Mouse (Mus musculus): ENCODE data around the gene Gpr3. TPM values are rescaled to one million over a fixed set of nuclear protein-coding genes. Genes with fewer than 3 reads are reported as not detected.

Gpr3 gene
- total RNA-seq, 4 experiments from 2014 or later = 6.0 to 9.0 (median 6.9) TPM

DNA sequence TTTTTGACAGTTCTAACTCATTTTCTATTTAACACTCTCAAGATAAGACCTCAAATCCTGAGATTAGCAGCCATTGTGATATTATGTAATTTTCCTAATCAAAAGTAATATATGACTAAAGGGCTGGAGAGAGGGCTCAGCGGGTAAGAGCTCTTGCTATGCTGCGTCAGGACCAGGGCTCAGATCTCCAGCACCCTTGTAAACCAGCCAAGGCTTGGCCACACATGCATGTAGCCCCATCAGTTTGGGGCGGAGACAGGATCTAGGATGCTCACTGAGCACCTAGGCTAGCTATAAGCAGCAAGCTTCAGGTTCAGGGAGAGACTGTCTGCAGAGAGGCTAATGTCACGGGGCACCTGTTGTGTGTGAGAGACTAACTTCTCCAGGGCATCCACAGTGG, 39.9 kb downstream of the Gpr3 start:
- DNase-seq (ENCODE audit: low spot score in 2 of 2) = no peak

DNA sequence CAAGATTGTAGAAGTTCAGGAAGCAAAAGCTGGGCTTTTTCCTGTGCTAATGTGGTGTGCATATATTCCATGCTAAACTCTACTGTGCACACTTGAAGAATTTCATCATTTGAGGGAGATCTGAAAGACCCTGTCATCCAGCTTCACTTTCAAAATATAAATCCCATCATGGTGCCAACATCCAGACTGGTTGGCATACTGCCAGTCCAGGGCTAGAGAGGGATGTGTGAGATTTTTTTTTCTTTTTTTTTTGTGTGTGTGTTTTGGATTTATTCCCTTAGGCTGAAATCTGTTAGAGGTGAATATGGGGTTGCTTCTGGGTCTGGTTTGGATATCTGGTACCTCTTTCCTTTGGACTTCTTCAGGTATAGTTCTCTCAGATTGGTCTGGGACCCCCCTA, 41.7 kb downstream of the Gpr3 start:
- DNase-seq (ENCODE audit: low spot score in 2 of 2) = no peak

DNA sequence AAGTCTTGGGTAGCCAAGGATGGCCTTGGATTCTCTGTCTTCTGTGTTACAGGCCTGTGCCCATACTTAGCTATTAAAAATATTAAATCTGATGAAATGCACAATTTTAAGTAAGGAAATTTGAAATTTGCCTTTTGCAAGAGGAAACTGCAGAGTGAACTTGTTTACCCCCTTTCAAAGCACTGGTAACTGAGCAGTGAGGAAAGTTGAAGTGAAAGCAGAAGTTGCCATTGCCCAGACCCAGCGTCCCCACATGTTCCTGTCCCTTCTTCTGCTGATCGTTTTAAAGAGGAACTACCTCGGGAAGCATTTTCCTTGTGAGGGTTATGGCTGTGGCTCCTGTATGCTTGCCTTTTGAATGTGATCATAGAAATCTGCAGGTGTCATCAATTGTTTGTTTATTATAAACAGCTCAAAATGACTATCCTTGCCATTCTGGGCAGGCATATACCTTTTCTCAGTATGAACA, 42.2 kb downstream of the Gpr3 start:
- DNase-seq (ENCODE audit: low spot score in 2 of 2) = no peak

- DNase-seq (ENCODE audit: low spot score in 2 of 2) = no peak
These were observed 42.9 kb downstream of the Gpr3 start for GRCm38 (mm10) chr4:133169237-133170055.

DNA sequence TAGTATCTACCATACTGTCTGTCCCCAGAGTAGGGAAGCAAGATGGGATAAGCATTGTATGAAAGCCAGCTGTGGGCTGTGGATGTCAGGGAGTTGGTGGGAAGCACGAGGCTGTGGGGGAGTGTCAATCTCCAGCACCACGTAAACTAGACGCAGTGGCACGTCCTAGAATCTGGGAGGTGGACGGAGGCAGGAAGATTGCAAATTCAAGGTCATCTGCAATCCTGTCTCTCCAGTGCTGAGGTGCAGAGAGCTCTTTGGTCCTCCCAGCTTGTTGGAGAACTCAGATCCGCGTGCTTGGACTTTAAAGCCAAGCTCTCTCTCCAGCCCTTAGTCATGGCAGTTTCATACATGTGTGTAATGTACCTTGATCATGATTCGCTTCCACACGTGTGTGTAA, 45.6 kb downstream of the Gpr3 start:
- DNase-seq (ENCODE audit: low spot score in 2 of 2) = no peak

DNA sequence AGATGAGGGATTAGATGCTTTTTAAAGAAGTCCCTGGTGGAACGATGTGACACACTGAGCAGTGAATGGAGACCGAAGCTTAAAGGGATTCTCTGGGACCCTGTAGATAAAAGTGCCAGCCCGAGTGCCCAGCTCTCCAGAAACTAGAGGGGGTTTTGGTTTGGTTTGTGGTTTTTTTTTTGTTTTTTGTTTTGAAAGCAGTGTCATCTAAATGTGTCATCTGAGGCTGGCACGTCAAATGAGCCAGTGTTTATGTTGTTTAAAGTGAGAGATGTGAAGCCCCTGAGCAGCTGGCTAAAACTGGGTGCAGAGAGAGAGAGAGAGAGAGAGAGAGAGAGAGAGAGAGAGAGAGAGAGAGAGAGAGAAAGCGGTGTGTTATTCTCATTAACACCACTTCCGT, 50.1 kb downstream of the Gpr3 start:
- no peak for DNase-seq (ENCODE audit: low spot score in 2 of 2)

- DNase-seq (ENCODE audit: low spot score in 2 of 2) = no peak
These were observed 51.5 kb downstream of the Gpr3 start for GRCm38 (mm10) chr4:133160821-133161220.

GRCm38 (mm10) chr4:133160211-133160610, 52.1 kb downstream of the Gpr3 start:
- DNase-seq (ENCODE audit: low spot score in 2 of 2) = no peak

DNA sequence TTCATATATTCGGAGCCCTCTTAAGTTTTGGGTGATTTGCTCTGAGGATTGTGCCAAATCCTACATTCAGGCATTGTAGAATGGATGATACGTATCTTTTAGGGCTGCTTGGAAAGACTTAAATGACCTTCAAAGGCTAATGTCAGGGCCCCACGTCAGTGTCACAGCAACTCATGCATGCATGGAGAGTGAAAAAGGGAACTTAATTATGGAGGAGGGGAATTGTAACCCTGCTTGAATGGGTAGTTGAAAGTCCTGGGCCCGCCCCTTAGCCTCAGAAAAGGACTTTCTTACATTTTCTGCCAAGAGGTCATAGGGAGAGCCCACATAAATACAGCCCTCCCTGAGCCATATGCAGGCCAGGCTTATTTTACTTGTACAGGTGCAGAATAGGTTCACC, 52.7 kb downstream of the Gpr3 start:
- DNase-seq (ENCODE audit: low spot score in 2 of 2) = no peak

Small RNA genes lying within 50 kb of the gene (microRNA-seq; reads per million reads assigned to microRNA genes)
- 0.88 to 1.7 reads per million in 2 experiments for gene Mir7017

Other genes with a start within 250 kb of the Gpr3 start
- 1 to 10 TPM in 2 of 4 experiments, under 1 TPM in 2; 0.17 to 1.1 (median 0.82) TPM for gene Fgr, start 238.4 kb downstream of the Gpr3 start, total RNA-seq (2022)
- 100 to 1,000 TPM in 2 of 4 experiments, 10 to 100 TPM in 2; 95.7 to 104 (median 99.7) TPM for gene Ahdc1, start 201.3 kb downstream of the Gpr3 start, total RNA-seq (2022)
- 10 to 100 TPM; 27.4 to 42.1 (median 38.9) TPM for gene Wasf2, start 82.0 kb downstream of the Gpr3 start, total RNA-seq (2022)
- 1 to 10 TPM; 3.7 to 6.9 (median 3.8) TPM for gene Cd164l2, start 405 bp downstream of the Gpr3 start, total RNA-seq (2022)
- gene Map3k6, start 28.3 kb upstream of the Gpr3 start, total RNA-seq (2022) = 1 to 10 TPM; 3.6 to 6.6 (median 5.8) TPM
- gene Sytl1, start 50.6 kb upstream of the Gpr3 start, total RNA-seq (2022) = 1 to 10 TPM; 3.4 to 5.3 (median 4.1) TPM
- gene Tmem222, start 65.3 kb upstream of the Gpr3 start, total RNA-seq (2022) = 10 to 100 TPM; 84.3 to 91.2 (median 87.4) TPM
- gene Wdtc1, start 140.9 kb upstream of the Gpr3 start, total RNA-seq (2022) = 10 to 100 TPM; 53.6 to 58.0 (median 54.3) TPM
- 10 to 100 TPM; 52.8 to 59.1 (median 55.7) TPM for gene Slc9a1, start 157.2 kb upstream of the Gpr3 start, total RNA-seq (2022)